In the genomic region with DNA sequence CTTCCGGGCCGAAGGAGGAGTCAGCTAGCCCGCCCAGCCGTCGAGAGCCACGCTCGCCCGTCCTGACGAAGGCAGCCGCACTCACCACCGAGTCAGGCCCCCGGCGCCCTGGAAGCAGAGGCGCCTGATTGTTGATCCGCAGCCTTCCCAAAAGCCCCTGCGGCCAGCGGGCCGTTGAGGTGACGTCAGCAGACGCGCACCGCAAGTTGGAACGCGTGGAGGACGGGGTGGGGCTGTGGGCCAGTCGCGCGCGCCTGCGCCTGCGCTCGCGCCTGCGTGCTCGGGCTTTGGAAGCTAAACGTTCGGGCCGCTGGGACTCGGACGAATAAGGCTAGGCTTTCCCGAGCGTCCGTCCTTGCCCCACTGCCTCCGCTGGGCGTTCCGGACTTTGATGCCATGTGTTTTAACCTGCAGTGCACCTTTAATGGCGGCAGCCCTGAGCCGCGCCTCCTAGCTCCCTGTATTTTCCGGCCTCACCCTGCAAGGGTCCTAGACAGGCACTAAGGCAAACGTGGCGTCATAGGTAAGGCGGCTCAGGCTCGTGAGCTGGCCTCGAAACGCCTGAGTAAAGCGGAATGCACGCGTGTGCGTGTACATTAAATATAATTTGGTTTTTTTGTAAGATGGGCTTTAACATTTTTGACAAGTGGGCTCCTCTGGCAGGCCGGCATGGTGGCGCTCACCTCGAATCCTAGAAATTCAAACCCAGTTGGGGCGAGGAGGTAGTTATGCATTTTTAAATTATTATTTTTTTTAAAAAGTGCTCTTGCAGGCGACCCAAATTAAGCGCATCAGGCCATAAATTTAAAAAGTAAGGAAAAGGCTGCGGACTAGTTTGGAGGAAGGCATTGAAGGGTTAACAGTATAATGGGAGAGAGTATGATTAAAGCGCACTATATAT, we compare ENCODE assay signal across 8 mouse cellular contexts. TPM values are rescaled to one million over a fixed set of nuclear protein-coding genes. Genes with fewer than 3 reads are reported as not detected.
DNase-seq lines count a peak whose midpoint lies in the region; ATAC-seq lines count a peak whose summit lies in the region.

A gene (minus strand): TSS at position 160 of the 901 bp plus-strand sequence.

- peak; percentile 96 for DNase-seq in adipocyte (ENCODE audit: low spot score)
- peak; percentile 97 for DNase-seq in embryo, embryonic 10 days (ENCODE audit: low spot score)
- peak; percentile 94 for DNase-seq in gastrocnemius, postnatal 10 days
- DNase-seq in induced T-regulatory cell, adult 2 months (ENCODE audit: low read depth), result peak; percentile 97
- DNase-seq in left cerebral cortex, adult 9 months (ENCODE audit: low spot score in 2 of 2), result peak; percentile 86 to 94
- DNase-seq in right cerebral cortex, postnatal 14 days, result peak; percentile 95
- DNase-seq in urinary bladder, postnatal 36 days (ENCODE audit: low spot score in 2 of 2), result peak; percentile 90 to 96

- ATAC-seq in megakaryocyte progenitor cell, adult 5-6 weeks (replicated peaks; ENCODE audit: poor library complexity), result peak; percentile 84

RNA-seq across cellular contexts. Expression of the gene that starts here (rescaled TPM):
- total RNA-seq in gastrocnemius, postnatal 10 days (2021), result 10 to 100 TPM; 18.1 to 19.6 TPM
- total RNA-seq in megakaryocyte progenitor cell, adult 5-6 weeks (2015), result 32.7 and 36.2 TPM in 2 replicates
- 34.1 and 40.0 TPM in 2 replicates for total RNA-seq in megakaryocyte progenitor cell, adult 5-6 weeks (2017)

Comparison
In these comparisons a context has a peak if more than half of its experiments do, and no peak if none do; other contexts are left out.
1. Peak in every context shown above with its lines: DNase-seq and ATAC-seq.